Mouse (Mus musculus): ENCODE results near the gene Rbm47. TPM values are rescaled to one million over a fixed set of nuclear protein-coding genes. Genes with fewer than 3 reads are reported as not detected.
A peak's percentile ranks its signal among the peaks of the same experiment; 100 is the strongest.

Gene Rbm47
- polyA plus RNA-seq, 1 experiment from 2014 or later = 45.6 TPM

DNA sequence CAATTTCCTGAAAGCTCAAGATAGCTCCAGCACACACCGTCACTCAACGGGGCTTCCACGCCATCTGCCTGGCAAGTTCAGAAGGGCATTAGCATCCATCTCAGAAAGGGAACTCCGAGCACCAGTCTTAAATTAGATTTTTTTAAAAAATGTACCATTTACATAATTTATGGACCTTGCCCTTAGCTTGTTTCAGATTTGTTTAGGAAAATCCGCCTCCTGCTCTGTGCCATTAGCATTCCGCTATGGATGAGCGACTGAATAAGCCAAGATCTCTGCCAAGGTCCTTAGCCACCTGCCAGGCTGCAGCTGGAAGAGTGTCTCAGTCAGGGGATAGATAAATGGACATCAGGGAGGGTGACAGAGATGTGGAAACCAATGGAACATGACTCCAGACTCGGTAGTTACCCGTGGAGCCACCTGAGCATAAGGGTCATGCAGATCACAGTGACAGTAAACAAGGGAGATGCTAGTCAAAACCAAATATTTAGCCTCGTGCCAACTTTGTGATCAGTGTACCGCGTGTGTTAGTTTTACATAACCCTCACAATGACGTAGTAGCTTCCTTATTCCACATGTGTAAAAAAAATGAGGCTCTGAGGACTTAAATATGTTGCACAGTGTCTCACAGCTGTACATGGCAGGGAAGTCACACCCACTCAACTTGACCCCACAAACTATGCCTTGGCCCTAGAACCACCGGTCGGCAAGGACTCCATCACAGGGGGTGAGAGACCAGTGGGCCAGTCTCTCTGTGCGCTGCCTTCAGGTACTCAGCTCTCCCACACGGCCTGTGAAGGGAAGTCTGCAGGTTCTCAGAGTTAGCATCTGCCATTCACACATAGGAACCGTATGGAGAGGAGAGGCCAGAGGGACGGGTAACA lies 110.6 kb downstream of the Rbm47 start:
- 45% methylated on average over 19 of the region's 19 CpGs for WGBS

DNA sequence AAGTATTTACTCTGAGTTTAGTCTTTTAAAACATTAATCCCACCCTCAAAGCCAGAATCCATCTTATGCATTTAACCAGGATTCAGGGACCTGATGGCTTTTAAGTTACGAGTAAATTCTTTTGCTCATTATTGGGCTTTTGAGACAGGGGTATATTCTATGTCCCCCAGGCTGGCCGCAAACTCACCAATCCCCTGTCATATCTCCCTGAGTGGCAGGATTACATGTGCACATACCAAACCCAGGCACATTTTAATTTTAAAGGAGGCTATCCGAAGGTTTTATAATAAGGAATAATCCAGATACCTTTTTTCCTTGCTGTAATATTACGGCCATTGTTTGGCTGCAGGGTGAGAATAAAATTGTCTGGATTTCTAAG lies 111.3 kb downstream of the Rbm47 start:
- Histone ChIP-seq H3K27me3 (ENCODE audit: control insufficient read depth, insufficient read depth, low read length) (no peaks in the 10 kb centered on the region), H3K27ac (ENCODE audit: low read depth, low read length) (peak overlapping the region; percentile 7; the same call in 1 of the 2 replicates), H3K9ac (ENCODE audit: low read depth, low read length) (no peak overlapping the region), H3K4me1 (ENCODE audit: control insufficient read depth, insufficient read depth, low read length) (no peaks in the 10 kb centered on the region), H3K36me3 (ENCODE audit: control insufficient read depth, insufficient read depth, low read length) (no peaks in the 10 kb centered on the region), H3K4me3 (ENCODE audit: low read length) (no peak overlapping the region), H3K9me3 (ENCODE audit: control insufficient read depth, low read length) (no peaks in the 10 kb centered on the region), H3K4me2 (replicated peaks; ENCODE audit: low read depth, low read length) (no peak overlapping the region)
- 78% methylated on average over 4 of the region's 4 CpGs for WGBS
- no peak for ATAC-seq (ENCODE audit: low FRiP score, low TSS enrichment)

More for the DNA sequence above, 110.6 kb downstream of the Rbm47 start:
- Histone ChIP-seq H3K27ac (ENCODE audit: low read depth, low read length) (peak overlapping the region; percentile 69; the same call in 1 of the 2 replicates), H3K4me1 (ENCODE audit: control insufficient read depth, insufficient read depth, low read length) (no peaks in the 10 kb centered on the region), H3K4me2 (replicated peaks; ENCODE audit: low read depth, low read length) (no peak overlapping the region), H3K27me3 (ENCODE audit: control insufficient read depth, insufficient read depth, low read length) (no peaks in the 10 kb centered on the region), H3K9ac (ENCODE audit: low read depth, low read length) (no peak overlapping the region), H3K9me3 (ENCODE audit: control insufficient read depth, low read length) (no peaks in the 10 kb centered on the region), H3K36me3 (ENCODE audit: control insufficient read depth, insufficient read depth, low read length) (no peaks in the 10 kb centered on the region), H3K4me3 (ENCODE audit: low read length) (no peak overlapping the region)
- ATAC-seq (ENCODE audit: low FRiP score, low TSS enrichment) = peak; percentile 76

DNA sequence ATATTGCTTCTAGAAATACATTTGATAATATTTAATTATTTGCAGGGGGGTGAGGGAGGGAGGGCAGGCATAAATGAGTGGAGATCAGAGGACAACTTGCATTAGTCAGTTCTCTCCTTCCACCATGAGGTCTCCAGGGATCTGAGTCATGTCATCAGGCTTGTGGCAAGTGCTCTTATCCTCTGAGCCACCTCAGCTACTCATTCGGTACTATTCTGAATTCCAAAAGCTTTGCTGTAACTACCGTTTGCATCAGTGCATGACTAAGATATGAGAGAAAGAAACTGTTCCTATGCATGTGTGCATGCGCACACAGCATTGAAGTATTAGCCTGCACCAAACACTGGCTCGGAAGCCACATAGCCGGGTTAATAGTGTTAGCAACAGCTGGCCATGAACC lies 114.1 kb downstream of the Rbm47 start:
- Histone ChIP-seq H3K27ac (ENCODE audit: low read depth, low read length) (no peak overlapping the region), H3K9me3 (ENCODE audit: control insufficient read depth, low read length) (no peaks in the 10 kb centered on the region), H3K9ac (ENCODE audit: low read depth, low read length) (no peak overlapping the region), H3K36me3 (ENCODE audit: control insufficient read depth, insufficient read depth, low read length) (no peaks in the 10 kb centered on the region), H3K4me3 (ENCODE audit: low read length) (no peak overlapping the region), H3K27me3 (ENCODE audit: control insufficient read depth, insufficient read depth, low read length) (no peaks in the 10 kb centered on the region), H3K4me1 (ENCODE audit: control insufficient read depth, insufficient read depth, low read length) (no peaks in the 10 kb centered on the region), H3K4me2 (replicated peaks; ENCODE audit: low read depth, low read length) (no peak overlapping the region)
- 83% methylated on average over 5 of the region's 5 CpGs for WGBS
- ATAC-seq (ENCODE audit: low FRiP score, low TSS enrichment) = no peak

GRCm38 (mm10) chr5:66056680-66057079 lies 116.2 kb downstream of the Rbm47 start:
- H3K27me3 ChIP-seq (ENCODE audit: control insufficient read depth, insufficient read depth, low read length) = no peaks in the 10 kb centered on the region
- H3K9me3 ChIP-seq (ENCODE audit: control insufficient read depth, low read length) = no peaks in the 10 kb centered on the region
- H3K9ac ChIP-seq (ENCODE audit: low read depth, low read length) = no peak overlapping the region
- H3K36me3 ChIP-seq (ENCODE audit: control insufficient read depth, insufficient read depth, low read length) = no peaks in the 10 kb centered on the region
- ATAC-seq (ENCODE audit: low FRiP score, low TSS enrichment) = no peak
- 82% methylated on average over 4 of the region's 4 CpGs for WGBS
- no peak overlapping the region for H3K27ac ChIP-seq (ENCODE audit: low read depth, low read length)
- no peak overlapping the region for H3K4me2 ChIP-seq (replicated peaks; ENCODE audit: low read depth, low read length)
- H3K4me1 ChIP-seq (ENCODE audit: control insufficient read depth, insufficient read depth, low read length) = no peaks in the 10 kb centered on the region
- H3K4me3 ChIP-seq (ENCODE audit: low read length) = no peak overlapping the region

- H3K4me1 ChIP-seq (ENCODE audit: control insufficient read depth, insufficient read depth, low read length) = 0 out of 2 replicates have a peak, but pooled peaks cover 4% of the 10 kb centered on the region
- H3K4me2 ChIP-seq (replicated peaks; ENCODE audit: low read depth, low read length) = no peak overlapping the region; the same call in 1 of the 2 replicates
- no peaks in the 10 kb centered on the region for H3K27me3 ChIP-seq (ENCODE audit: control insufficient read depth, insufficient read depth, low read length)
- no peak overlapping the region for H3K9ac ChIP-seq (ENCODE audit: low read depth, low read length)
- H3K4me3 ChIP-seq (ENCODE audit: low read length) = peak overlapping the region; percentile 9; the same call in 1 of the 2 replicates
- 58% methylated on average over 9 of the region's 9 CpGs for WGBS
- no peaks in the 10 kb centered on the region for H3K36me3 ChIP-seq (ENCODE audit: control insufficient read depth, insufficient read depth, low read length)
- H3K27ac ChIP-seq (ENCODE audit: low read depth, low read length) = no peak overlapping the region
- H3K9me3 ChIP-seq (ENCODE audit: control insufficient read depth, low read length) = no peaks in the 10 kb centered on the region
- no peak for ATAC-seq (ENCODE audit: low FRiP score, low TSS enrichment)
These were observed 118.5 kb downstream of the Rbm47 start for GRCm38 (mm10) chr5:66054394-66054793.

- H3K27ac ChIP-seq (ENCODE audit: low read depth, low read length) = peak overlapping the region; percentile 48; the same call in 1 of the 2 replicates
- 0 out of 2 replicates have a peak, but pooled peaks cover 4% of the 10 kb centered on the region for H3K4me1 ChIP-seq (ENCODE audit: control insufficient read depth, insufficient read depth, low read length)
- H3K36me3 ChIP-seq (ENCODE audit: control insufficient read depth, insufficient read depth, low read length) = no peaks in the 10 kb centered on the region
- H3K27me3 ChIP-seq (ENCODE audit: control insufficient read depth, insufficient read depth, low read length) = no peaks in the 10 kb centered on the region
- no peaks in the 10 kb centered on the region for H3K9me3 ChIP-seq (ENCODE audit: control insufficient read depth, low read length)
- no peak overlapping the region for H3K4me3 ChIP-seq (ENCODE audit: low read length)
- peak; percentile 88; the same call in 1 of the 2 replicates for ATAC-seq (ENCODE audit: low FRiP score, low TSS enrichment)
- H3K4me2 ChIP-seq (replicated peaks; ENCODE audit: low read depth, low read length) = no peak overlapping the region; the same call in 1 of the 2 replicates
- H3K9ac ChIP-seq (ENCODE audit: low read depth, low read length) = no peak overlapping the region
- WGBS = 66% methylated on average over 20 of the region's 20 CpGs
These were observed 120.0 kb downstream of the Rbm47 start for GRCm38 (mm10) chr5:66052777-66053548.

GRCm38 (mm10) chr5:66050841-66051240 lies 122.1 kb downstream of the Rbm47 start:
- Histone ChIP-seq H3K36me3 (ENCODE audit: control insufficient read depth, insufficient read depth, low read length) (no peaks in the 10 kb centered on the region), H3K27ac (ENCODE audit: low read depth, low read length) (no peak overlapping the region; the same call in 1 of the 2 replicates), H3K4me1 (ENCODE audit: control insufficient read depth, insufficient read depth, low read length) (peaks cover 7% of the 10 kb centered on the region; the same call in 1 of the 2 replicates), H3K4me3 (ENCODE audit: low read length) (no peak overlapping the region), H3K4me2 (replicated peaks; ENCODE audit: low read depth, low read length) (no peak overlapping the region), H3K27me3 (ENCODE audit: control insufficient read depth, insufficient read depth, low read length) (no peaks in the 10 kb centered on the region), H3K9me3 (ENCODE audit: control insufficient read depth, low read length) (no peaks in the 10 kb centered on the region), H3K9ac (ENCODE audit: low read depth, low read length) (no peak overlapping the region)
- WGBS = 80% methylated on average over 5 of the region's 5 CpGs
- ATAC-seq (ENCODE audit: low FRiP score, low TSS enrichment) = no peak

DNA sequence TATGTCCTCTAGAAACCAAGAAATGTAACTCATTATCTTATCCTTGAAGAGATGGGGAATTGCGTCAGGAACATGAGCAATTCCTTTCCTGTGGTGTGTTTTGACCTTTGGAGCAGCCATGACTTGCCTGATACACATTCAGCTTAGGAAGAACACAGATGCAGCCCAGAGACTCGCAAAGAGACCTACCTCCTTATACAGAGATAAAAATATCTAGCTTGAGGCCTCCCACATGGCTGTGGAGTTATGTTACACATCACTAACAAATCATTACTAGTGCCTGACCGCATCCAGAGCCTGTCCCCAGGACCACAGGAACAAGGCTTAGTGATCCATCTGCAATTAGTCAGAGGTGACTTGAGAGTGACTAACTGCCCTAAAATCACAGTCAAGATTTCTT lies 126.6 kb downstream of the Rbm47 start:
- H3K4me1 ChIP-seq (ENCODE audit: control insufficient read depth, insufficient read depth, low read length) = peaks cover 4% of the 10 kb centered on the region; the same call in 1 of the 2 replicates
- no peaks in the 10 kb centered on the region for H3K36me3 ChIP-seq (ENCODE audit: control insufficient read depth, insufficient read depth, low read length)
- no peaks in the 10 kb centered on the region for H3K27me3 ChIP-seq (ENCODE audit: control insufficient read depth, insufficient read depth, low read length)
- no peak overlapping the region for H3K27ac ChIP-seq (ENCODE audit: low read depth, low read length)
- H3K9me3 ChIP-seq (ENCODE audit: control insufficient read depth, low read length) = no peaks in the 10 kb centered on the region
- no peak for ATAC-seq (ENCODE audit: low FRiP score, low TSS enrichment)
- no peak overlapping the region for H3K9ac ChIP-seq (ENCODE audit: low read depth, low read length)
- no peak overlapping the region for H3K4me2 ChIP-seq (replicated peaks; ENCODE audit: low read depth, low read length)
- H3K4me3 ChIP-seq (ENCODE audit: low read length) = no peak overlapping the region
- 42% methylated on average over 3 of the region's 3 CpGs for WGBS

All from kidney, embryonic 14.5 days (tissue).